Mouse (Mus musculus) ES-E14 (cell line): Measurements from ENCODE around the gene Zfp952. TPM values are rescaled to one million over a fixed set of nuclear protein-coding genes. Genes with fewer than 3 reads are reported as not detected.

Experiments
- DNase-seq: peaks from one replicate; pipeline ENCODE4 v3.0.0-alpha.2; 2013; ENCODE audit warnings: low read depth, low spot score
- H3K27ac ChIP-seq: 2 replicates; pipeline ENCODE4 v1.5.1; 2012; ENCODE audit warnings: low read depth, mild to moderate bottlenecking, low read length, moderate library complexity, mixed read lengths; ENCODE audit not compliant: poor library complexity, insufficient read depth, severe bottlenecking
- H3K36me3 ChIP-seq: 2 replicates; pipeline ENCODE4 v1.6.1; 2012; ENCODE audit warnings: mild to moderate bottlenecking, low read length, moderate library complexity, mixed read lengths; ENCODE audit not compliant: control insufficient read depth, poor library complexity, insufficient read depth, severe bottlenecking
- H3K4me1 ChIP-seq, 2 experiments: fragments of 150-350 bp in 1 of 2; sonication (generic) in 1 of 2; 2 replicates each; pipeline ENCODE4 v1.6.1; 2012; ENCODE audit warnings: low read length in 2 of 2, mild to moderate bottlenecking in 1 of 2, mixed read lengths in 1 of 2; ENCODE audit not compliant: control insufficient read depth in 2 of 2, insufficient read depth in 2 of 2, poor library complexity in 1 of 2
- H3K4me3 ChIP-seq, 2 experiments: fragments of 150-350 bp in 1 of 2; sonication (generic) in 1 of 2; 2 replicates each; pipeline ENCODE4 v1.5.1; 2012; ENCODE audit warnings: low read length in 2 of 2, low read depth in 1 of 2, mild to moderate bottlenecking in 1 of 2, mixed read lengths in 1 of 2; ENCODE audit not compliant: insufficient read depth in 1 of 2, poor library complexity in 1 of 2, severe bottlenecking in 1 of 2
- H3K9ac ChIP-seq: 2 replicates; pipeline ENCODE4 v1.6.1; 2012; ENCODE audit warnings: low read depth, mild to moderate bottlenecking, low read length, mixed read lengths; ENCODE audit not compliant: poor library complexity, insufficient read depth, severe bottlenecking
- H3K9me3 ChIP-seq: fragments of 150-350 bp; sonication (generic); 2 replicates; pipeline ENCODE4 v1.6.1; 2012; ENCODE audit warnings: low read depth, mild to moderate bottlenecking, low read length; ENCODE audit not compliant: control insufficient read depth, insufficient read depth
- CHD2 ChIP-seq: IDR thresholded peaks from 2 replicates; pipeline ENCODE4 v1.6.1; 2014; ENCODE audit warnings: mild to moderate bottlenecking, low read depth, low read length, inconsistent platforms
- HCFC1 ChIP-seq: IDR thresholded peaks from 2 replicates; pipeline ENCODE4 v1.6.1; 2012; ENCODE audit warnings: low read length, inconsistent platforms, borderline replicate concordance; ENCODE audit not compliant: insufficient read depth
- MAFK ChIP-seq: IDR thresholded peaks from 2 replicates; pipeline ENCODE4 v1.6.1; 2014; ENCODE audit warnings: mild to moderate bottlenecking, low read depth, low read length, inconsistent platforms; ENCODE audit not compliant: insufficient read depth
- ZC3H11A ChIP-seq: IDR thresholded peaks from 2 replicates; pipeline ENCODE4 v1.6.1; 2012; ENCODE audit warnings: low read depth, mild to moderate bottlenecking, inconsistent platforms, low read length, borderline replicate concordance
- ZNF384 ChIP-seq: IDR thresholded peaks from 2 replicates; pipeline ENCODE4 v1.6.1; 2012; ENCODE audit warnings: low read depth, low read length, inconsistent platforms
- in situ Hi-C, 2 experiments: fragments of 600-800 bp; cut with MboI; formaldehyde crosslinking; loops; one replicate each; pipeline ENCODE4 v1.15.1; 2025; ENCODE audit warnings: low sequenced_read_pairs in 2 of 2, inconsistent platforms in 1 of 2; ENCODE audit not compliant: unreplicated experiment in 2 of 2
- total RNA-seq: library from RNA; depleted of rRNA; stranded (reverse); fragments of 300-350 nt; gene quantifications from 2 replicates; pipeline ENCODE4 v1.2.3, GENCODE M21; 2012

Gene Zfp952
- total RNA-seq, 1 experiment = 4.3 TPM

DNA sequence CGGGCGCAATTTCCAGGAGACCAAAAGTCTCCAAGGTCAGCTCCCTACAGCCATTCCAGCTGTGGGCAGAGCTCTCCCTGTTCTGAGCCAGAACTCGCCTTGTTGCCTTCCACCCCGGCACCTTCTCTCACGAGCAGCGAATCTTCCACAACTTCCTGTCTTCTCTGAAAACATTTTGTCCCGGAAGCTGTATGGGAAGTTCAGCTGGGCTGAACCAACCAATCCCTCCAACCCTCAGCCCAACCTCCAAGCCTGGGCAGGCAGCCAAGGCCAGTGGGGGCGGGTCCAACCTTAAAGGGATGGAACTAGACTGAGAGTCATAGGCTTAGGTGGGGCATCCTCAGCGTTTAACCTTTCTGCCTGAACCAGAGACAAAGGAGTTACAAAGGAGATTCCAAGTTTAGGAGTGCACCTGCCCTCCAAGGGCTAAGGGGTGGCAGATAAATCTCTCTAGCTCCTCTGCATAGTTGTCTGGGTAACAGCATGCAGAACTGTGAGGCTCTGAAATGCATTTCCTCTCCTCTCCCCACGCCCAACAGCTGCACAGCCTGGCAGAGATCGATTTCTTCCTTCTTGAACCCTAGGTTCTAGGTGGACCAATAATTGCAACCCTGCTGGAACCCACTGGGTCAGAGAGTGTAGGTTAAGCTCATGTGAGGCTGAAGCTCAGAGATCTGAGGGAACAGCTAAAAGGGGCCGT lies 45.6 kb upstream of the Zfp952 start, which contains the start of gene Cyp4f13:
TSS of gene Cyp4f13 (minus strand) at position 188 of the 700 bp plus-strand sequence.
- TF ChIP-seq MAFK = no peak
- TF ChIP-seq ZNF384 = no peak
- TF ChIP-seq HCFC1 = no peak
- no peak for TF ChIP-seq ZC3H11A
- no peak for TF ChIP-seq CHD2
- Histone ChIP-seq H3K4me1 (peaks cover 0 to 11% of the 10 kb centered on the region in 2 experiments; a peak in 2 of 4 replicates), H3K36me3 (no peaks in the 10 kb centered on the region), H3K9me3 (no peaks in the 10 kb centered on the region), H3K27ac (peak within 1 kb of the TSS; percentile 29; the same call in 1 of the 2 replicates), H3K4me3 (peak within 1 kb of the TSS; percentile 62 to 92), H3K9ac (peak within 1 kb of the TSS; percentile 66)
- peak; percentile 94 for DNase-seq
- in situ Hi-C loops = no loop called here

DNA sequence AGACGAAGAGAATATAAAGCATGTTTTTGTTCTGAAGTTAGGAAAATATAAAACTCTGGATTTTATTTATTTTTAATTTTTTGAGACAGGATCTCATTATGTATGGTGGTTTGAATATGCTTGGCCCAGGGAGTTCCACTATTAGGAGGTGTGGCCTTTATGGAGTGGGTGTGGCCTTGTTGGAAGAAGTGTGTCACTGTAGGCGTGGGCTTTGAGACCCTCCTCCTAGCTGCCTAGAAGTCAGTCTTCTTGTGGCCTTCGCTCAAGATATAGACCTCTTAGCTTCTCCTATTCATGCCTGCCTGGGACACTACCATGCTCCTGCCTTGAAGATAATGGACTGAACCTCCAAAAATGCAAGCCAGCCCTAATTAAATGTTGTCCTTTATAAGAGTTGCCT lies 42.8 kb upstream of the Zfp952 start:
- TF ChIP-seq ZC3H11A (no peak), ZNF384 (no peak), CHD2 (no peak), MAFK (no peak), HCFC1 (no peak)
- no peak overlapping the region for H3K4me3 ChIP-seq
- in situ Hi-C loops = no loop called here
- no peak overlapping the region for H3K9ac ChIP-seq
- no peaks in the 10 kb centered on the region for H3K9me3 ChIP-seq
- no peak overlapping the region for H3K27ac ChIP-seq
- H3K4me1 ChIP-seq = peaks cover 0 to 11% of the 10 kb centered on the region in 2 experiments; a peak in 2 of 4 replicates
- no peaks in the 10 kb centered on the region for H3K36me3 ChIP-seq
- no peak for DNase-seq

- TF ChIP-seq CHD2 (no peak), MAFK (no peak), HCFC1 (no peak), ZC3H11A (no peak), ZNF384 (no peak)
- Histone ChIP-seq H3K36me3 (no peaks in the 10 kb centered on the region), H3K27ac (no peak overlapping the region), H3K4me1 (peaks cover 0 to 11% of the 10 kb centered on the region in 2 experiments; a peak in 2 of 4 replicates), H3K9ac (no peak overlapping the region), H3K9me3 (no peaks in the 10 kb centered on the region), H3K4me3 (no peak overlapping the region)
- in situ Hi-C loops = no loop called here
- no peak for DNase-seq
Observed at GRCm38 (mm10) chr17:32951006-32951405, 41.9 kb upstream of the Zfp952 start.

- TF ChIP-seq ZC3H11A (peak; percentile 62; the same call in 1 of the 2 replicates), CHD2 (no peak), HCFC1 (0 out of 2 replicates have a peak, but pooled peaks have one; percentile 24), MAFK (peak; percentile 33; the same call in 1 of the 2 replicates)
- Histone ChIP-seq H3K9me3 (no peaks in the 10 kb centered on the region), H3K4me1 (peaks cover 0 to 11% of the 10 kb centered on the region in 2 experiments; a peak in 2 of 4 replicates), H3K9ac (0 out of 2 replicates have a peak overlapping the region, but pooled peaks have one; percentile 45), H3K27ac (no peak overlapping the region), H3K4me3 (peak overlapping the region; percentile 47 to 62), H3K36me3 (no peaks in the 10 kb centered on the region)
- DNase-seq = peak; percentile 95
- in situ Hi-C loops = no loop called here
Observed at GRCm38 (mm10) chr17:32951441-32951840, 41.5 kb upstream of the Zfp952 start.
